Mouse (Mus musculus): ENCODE measurements around the gene Gpld1. TPM values are rescaled to one million over a fixed set of nuclear protein-coding genes. Genes with fewer than 3 reads are reported as not detected.

Gpld1 gene
- polyA plus RNA-seq, 1 experiment from 2014 or later, result 2.6 TPM

- WGBS, result 71% methylated on average over 13 of the region's 13 CpGs
- no peak for ATAC-seq
- no peak overlapping the region for H3K27ac ChIP-seq (ENCODE audit: low read depth, low read length)
- H3K27me3 ChIP-seq (replicated peaks; ENCODE audit: control insufficient read depth, insufficient read depth, low read length), result no peaks in the 10 kb centered on the region
- H3K4me1 ChIP-seq (ENCODE audit: control insufficient read depth, insufficient read depth, low read depth, low read length), result no peaks in the 10 kb centered on the region
- no peak overlapping the region for H3K4me3 ChIP-seq (ENCODE audit: low read length)
- peaks cover 28% of the 10 kb centered on the region for H3K36me3 ChIP-seq (ENCODE audit: control insufficient read depth, insufficient read depth, low read length)
- no peaks in the 10 kb centered on the region for H3K9me3 ChIP-seq (ENCODE audit: control insufficient read depth, low read length)
- H3K4me2 ChIP-seq (ENCODE audit: low read length), result no peak overlapping the region
- no peak overlapping the region for H3K9ac ChIP-seq (ENCODE audit: low read depth, low read length)
These were observed 27.1 kb upstream of the Gpld1 start for GRCm38 (mm10) chr13:24915831-24916230.

- peak; percentile 91 for ATAC-seq
- 33% methylated on average over 5 of the region's 5 CpGs for WGBS
- peaks cover 46% of the 10 kb centered on the region for H3K36me3 ChIP-seq (ENCODE audit: control insufficient read depth, insufficient read depth, low read length)
These were observed 22.5 kb upstream of the Gpld1 start for GRCm38 (mm10) chr13:24920333-24920977.

GRCm38 (mm10) chr13:24921281-24921680 is 21.7 kb upstream of the Gpld1 start:
- Histone ChIP-seq H3K4me3 (ENCODE audit: low read length) (no peak overlapping the region), H3K27me3 (replicated peaks; ENCODE audit: control insufficient read depth, insufficient read depth, low read length) (no peaks in the 10 kb centered on the region), H3K4me1 (ENCODE audit: control insufficient read depth, insufficient read depth, low read depth, low read length) (no peaks in the 10 kb centered on the region), H3K27ac (ENCODE audit: low read depth, low read length) (no peak overlapping the region), H3K9ac (ENCODE audit: low read depth, low read length) (no peak overlapping the region), H3K36me3 (ENCODE audit: control insufficient read depth, insufficient read depth, low read length) (peaks cover 42% of the 10 kb centered on the region), H3K9me3 (ENCODE audit: control insufficient read depth, low read length) (no peaks in the 10 kb centered on the region), H3K4me2 (ENCODE audit: low read length) (no peak overlapping the region)
- 84% methylated on average over 6 of the region's 6 CpGs for WGBS
- no peak for ATAC-seq

More at GRCm38 (mm10) chr13:24920333-24920977, 22.5 kb upstream of the Gpld1 start:
- H3K9ac ChIP-seq (ENCODE audit: low read depth, low read length), result no peak overlapping the region
- no peak overlapping the region for H3K27ac ChIP-seq (ENCODE audit: low read depth, low read length)
- no peaks in the 10 kb centered on the region for H3K4me1 ChIP-seq (ENCODE audit: control insufficient read depth, insufficient read depth, low read depth, low read length)
- no peak overlapping the region for H3K4me2 ChIP-seq (ENCODE audit: low read length)
- H3K27me3 ChIP-seq (replicated peaks; ENCODE audit: control insufficient read depth, insufficient read depth, low read length), result no peaks in the 10 kb centered on the region
- H3K4me3 ChIP-seq (ENCODE audit: low read length), result no peak overlapping the region
- H3K9me3 ChIP-seq (ENCODE audit: control insufficient read depth, low read length), result no peaks in the 10 kb centered on the region

- no peak for ATAC-seq
- Histone ChIP-seq H3K27me3 (replicated peaks; ENCODE audit: control insufficient read depth, insufficient read depth, low read length) (no peaks in the 10 kb centered on the region), H3K4me1 (ENCODE audit: control insufficient read depth, insufficient read depth, low read depth, low read length) (no peaks in the 10 kb centered on the region), H3K27ac (ENCODE audit: low read depth, low read length) (no peak overlapping the region), H3K9ac (ENCODE audit: low read depth, low read length) (no peak overlapping the region), H3K36me3 (ENCODE audit: control insufficient read depth, insufficient read depth, low read length) (peaks cover 35% of the 10 kb centered on the region), H3K4me3 (ENCODE audit: low read length) (no peak overlapping the region), H3K9me3 (ENCODE audit: control insufficient read depth, low read length) (no peaks in the 10 kb centered on the region), H3K4me2 (ENCODE audit: low read length) (no peak overlapping the region)
- 92% methylated on average over 5 of the region's 5 CpGs for WGBS
These were observed 19.0 kb upstream of the Gpld1 start for GRCm38 (mm10) chr13:24923991-24924390.

GRCm38 (mm10) chr13:24930591-24930990 is 12.4 kb upstream of the Gpld1 start:
- no peak overlapping the region for H3K9ac ChIP-seq (ENCODE audit: low read depth, low read length)
- no peak for ATAC-seq
- H3K36me3 ChIP-seq (ENCODE audit: control insufficient read depth, insufficient read depth, low read length), result peaks cover 2% of the 10 kb centered on the region; the same call in 1 of the 2 replicates
- no peak overlapping the region for H3K4me2 ChIP-seq (ENCODE audit: low read length)
- no peaks in the 10 kb centered on the region for H3K27me3 ChIP-seq (replicated peaks; ENCODE audit: control insufficient read depth, insufficient read depth, low read length)
- H3K4me1 ChIP-seq (ENCODE audit: control insufficient read depth, insufficient read depth, low read depth, low read length), result no peaks in the 10 kb centered on the region; the same call in 1 of the 2 replicates
- no peaks in the 10 kb centered on the region for H3K9me3 ChIP-seq (ENCODE audit: control insufficient read depth, low read length)
- no peak overlapping the region for H3K27ac ChIP-seq (ENCODE audit: low read depth, low read length)
- H3K4me3 ChIP-seq (ENCODE audit: low read length), result no peak overlapping the region

- no peak overlapping the region for H3K4me2 ChIP-seq (ENCODE audit: low read length)
- no peak overlapping the region for H3K27ac ChIP-seq (ENCODE audit: low read depth, low read length)
- no peak overlapping the region for H3K9ac ChIP-seq (ENCODE audit: low read depth, low read length)
- H3K9me3 ChIP-seq (ENCODE audit: control insufficient read depth, low read length), result no peaks in the 10 kb centered on the region
- no peak for ATAC-seq
- H3K36me3 ChIP-seq (ENCODE audit: control insufficient read depth, insufficient read depth, low read length), result no peaks in the 10 kb centered on the region
- no peaks in the 10 kb centered on the region for H3K27me3 ChIP-seq (replicated peaks; ENCODE audit: control insufficient read depth, insufficient read depth, low read length)
- H3K4me3 ChIP-seq (ENCODE audit: low read length), result no peak overlapping the region
- H3K4me1 ChIP-seq (ENCODE audit: control insufficient read depth, insufficient read depth, low read depth, low read length), result peaks cover 12% of the 10 kb centered on the region
- WGBS, result 91% methylated on average over 7 of the region's 7 CpGs
These were observed 9.8 kb upstream of the Gpld1 start for GRCm38 (mm10) chr13:24933199-24933598.

- H3K4me2 ChIP-seq (ENCODE audit: low read length), result peak overlapping the region; percentile 58
- no peaks in the 10 kb centered on the region for H3K9me3 ChIP-seq (ENCODE audit: control insufficient read depth, low read length)
- H3K27ac ChIP-seq (ENCODE audit: low read depth, low read length), result peak overlapping the region; percentile 91; the same call in 1 of the 2 replicates
- no peaks in the 10 kb centered on the region for H3K36me3 ChIP-seq (ENCODE audit: control insufficient read depth, insufficient read depth, low read length)
- ATAC-seq, result peak; percentile 22
- H3K9ac ChIP-seq (ENCODE audit: low read depth, low read length), result peak overlapping the region; percentile 98
- peaks cover 14% of the 10 kb centered on the region for H3K4me1 ChIP-seq (ENCODE audit: control insufficient read depth, insufficient read depth, low read depth, low read length)
- no peaks in the 10 kb centered on the region for H3K27me3 ChIP-seq (replicated peaks; ENCODE audit: control insufficient read depth, insufficient read depth, low read length)
- WGBS, result 39% methylated on average over 5 of the region's 5 CpGs
- peak overlapping the region; percentile 97 for H3K4me3 ChIP-seq (ENCODE audit: low read length)
These were observed 6.2 kb upstream of the Gpld1 start for GRCm38 (mm10) chr13:24936772-24937107.

GRCm38 (mm10) chr13:24937108-24937838 is 5.7 kb upstream of the Gpld1 start, which contains the start of gene Aldh5a1:
TSS of gene Aldh5a1 (minus strand) at chr13:24937661.
- H3K27me3 ChIP-seq (replicated peaks; ENCODE audit: control insufficient read depth, insufficient read depth, low read length), result no peaks in the 10 kb centered on the region
- H3K4me1 ChIP-seq (ENCODE audit: control insufficient read depth, insufficient read depth, low read depth, low read length), result peaks cover 14% of the 10 kb centered on the region
- H3K9ac ChIP-seq (ENCODE audit: low read depth, low read length), result peak within 1 kb of the TSS; percentile 98
- H3K4me2 ChIP-seq (ENCODE audit: low read length), result peak within 1 kb of the TSS; percentile 58
- H3K36me3 ChIP-seq (ENCODE audit: control insufficient read depth, insufficient read depth, low read length), result no peaks in the 10 kb centered on the region
- WGBS, result under 1% methylated on average over 69 of the region's 75 CpGs
- H3K27ac ChIP-seq (ENCODE audit: low read depth, low read length), result peak within 1 kb of the TSS; percentile 91
- no peaks in the 10 kb centered on the region for H3K9me3 ChIP-seq (ENCODE audit: control insufficient read depth, low read length)
- H3K4me3 ChIP-seq (ENCODE audit: low read length), result peak within 1 kb of the TSS; percentile 97
- peak; percentile 90 for ATAC-seq

GRCm38 (mm10) chr13:24937839-24938166 is 5.1 kb upstream of the Gpld1 start:
- H3K36me3 ChIP-seq (ENCODE audit: control insufficient read depth, insufficient read depth, low read length), result no peaks in the 10 kb centered on the region
- no peaks in the 10 kb centered on the region for H3K27me3 ChIP-seq (replicated peaks; ENCODE audit: control insufficient read depth, insufficient read depth, low read length)
- no peaks in the 10 kb centered on the region for H3K9me3 ChIP-seq (ENCODE audit: control insufficient read depth, low read length)
- H3K4me1 ChIP-seq (ENCODE audit: control insufficient read depth, insufficient read depth, low read depth, low read length), result peaks cover 14% of the 10 kb centered on the region
- H3K27ac ChIP-seq (ENCODE audit: low read depth, low read length), result peak overlapping the region; percentile 91
- peak; percentile 60 for ATAC-seq
- peak overlapping the region; percentile 98 for H3K9ac ChIP-seq (ENCODE audit: low read depth, low read length)
- 17% methylated on average over 12 of the region's 12 CpGs for WGBS
- peak overlapping the region; percentile 97 for H3K4me3 ChIP-seq (ENCODE audit: low read length)
- peak overlapping the region; percentile 58 for H3K4me2 ChIP-seq (ENCODE audit: low read length)

All from hindbrain, embryonic 16.5 days (tissue).